Mouse (Mus musculus): ENCODE results near the gene Soga1.

Soga1 gene

GRCm38 (mm10) chr2:157078059-157078792 is 828 bp downstream of the Soga1 start:
- DNase-seq = no peak

DNA sequence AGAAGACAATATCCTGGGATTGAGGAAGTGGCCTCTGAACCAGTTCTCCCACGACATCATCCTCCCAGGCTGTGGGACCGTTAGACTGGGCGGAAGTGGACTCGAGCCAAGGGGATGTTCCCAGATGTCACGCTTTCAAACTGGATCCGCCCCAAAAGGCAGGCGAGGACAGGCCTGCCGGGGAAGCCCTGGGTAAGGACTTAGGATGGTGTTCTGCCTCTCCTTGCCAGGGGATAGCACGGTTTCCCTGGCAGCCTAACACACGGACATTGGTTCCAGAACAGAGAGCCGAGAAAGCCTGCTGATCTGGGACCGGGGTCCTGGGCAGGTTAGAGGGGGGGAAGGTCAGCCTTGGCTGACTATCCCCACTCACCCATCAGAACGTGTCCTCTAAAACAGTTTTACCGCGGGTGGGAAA is 1.4 kb downstream of the Soga1 start:
- peak; percentile 83 for DNase-seq

- DNase-seq = no peak
Measured at GRCm38 (mm10) chr2:157077160-157077559, 1.9 kb downstream of the Soga1 start.

- DNase-seq = no peak
Measured at GRCm38 (mm10) chr2:157076585-157076984, 2.5 kb downstream of the Soga1 start.

DNA sequence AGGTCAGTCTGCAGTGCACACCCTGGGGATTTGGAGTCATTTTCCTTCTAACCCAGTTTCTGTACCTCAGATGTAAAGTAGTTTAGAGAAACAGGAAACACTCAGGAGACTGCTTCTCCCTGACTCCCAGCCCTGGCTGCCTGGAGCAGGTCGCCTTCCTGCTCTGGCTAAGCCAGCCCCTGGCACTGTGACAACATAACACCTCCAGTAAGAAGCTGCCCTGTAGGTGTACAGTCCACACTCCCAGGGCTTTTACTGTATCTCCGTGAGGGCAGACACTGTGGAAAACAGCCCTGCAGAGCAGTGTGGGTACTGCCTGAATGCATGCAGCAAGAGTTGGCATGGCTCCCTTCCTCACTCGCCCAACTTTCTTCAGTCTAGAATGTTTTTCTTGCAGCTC is 3.4 kb downstream of the Soga1 start:
- DNase-seq = no peak

DNA sequence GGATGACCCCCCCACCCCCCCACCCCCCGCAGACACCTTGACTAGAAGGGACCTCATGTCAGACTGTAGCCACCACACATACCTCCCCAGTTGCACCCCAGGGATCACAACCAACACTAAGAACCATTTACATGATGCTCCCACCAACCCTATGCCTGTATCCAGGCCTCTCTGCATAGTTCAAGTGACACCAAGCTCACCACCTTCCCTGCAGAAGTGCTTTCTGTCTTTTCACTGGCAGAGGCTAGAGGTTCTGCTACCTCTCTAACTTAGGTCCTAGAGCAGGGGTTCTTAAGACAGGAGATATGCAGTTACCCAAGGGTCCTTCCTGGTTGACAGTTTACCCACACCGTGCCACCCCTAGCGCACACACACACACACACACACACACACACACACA is 3.8 kb downstream of the Soga1 start:
- no peak for DNase-seq

DNA sequence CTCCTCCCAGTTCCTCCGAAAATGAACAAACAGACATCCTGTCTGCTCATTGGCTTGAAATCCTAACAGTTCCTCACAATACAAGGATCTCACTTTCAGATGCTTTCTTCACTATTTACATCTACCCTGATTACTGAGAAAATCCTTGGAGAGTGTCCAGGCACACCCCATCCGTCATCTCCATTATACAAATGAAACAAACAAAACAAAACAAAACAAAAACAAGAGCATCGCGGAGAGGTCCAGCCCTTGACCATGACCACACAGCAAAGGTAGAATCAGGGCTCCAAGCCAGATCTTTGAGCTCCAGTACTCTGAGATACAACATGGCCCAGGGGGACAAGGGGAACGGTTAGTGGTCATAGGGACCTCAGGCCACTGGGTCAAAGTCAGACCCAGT is 4.3 kb downstream of the Soga1 start:
- no peak for DNase-seq

DNA sequence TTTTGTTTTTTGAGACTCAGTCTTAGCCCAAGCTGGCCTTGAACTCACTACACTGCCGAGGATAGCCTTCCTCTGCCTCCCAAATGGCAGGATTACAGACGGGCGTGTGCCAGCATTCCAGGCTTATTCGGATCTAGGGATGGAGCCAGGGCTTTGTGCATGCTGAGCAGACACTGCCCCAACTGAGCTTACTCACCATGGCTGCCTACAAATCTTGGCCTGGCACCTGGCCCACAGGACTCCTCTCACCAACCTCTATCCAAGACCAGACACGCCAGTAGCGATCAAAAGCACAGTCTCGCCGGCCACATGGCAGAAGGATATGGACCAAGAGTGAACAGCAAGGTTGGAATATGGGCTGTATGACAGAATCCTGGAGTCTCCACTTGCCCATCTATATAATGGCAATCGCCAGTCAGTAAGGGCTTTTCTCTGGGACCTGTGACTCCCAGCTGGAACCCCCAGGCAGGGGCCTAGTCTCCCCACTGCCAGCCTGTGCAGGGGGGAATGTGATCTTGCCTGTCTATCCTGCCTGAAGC is 4.8 kb downstream of the Soga1 start:
- DNase-seq = no peak

DNA sequence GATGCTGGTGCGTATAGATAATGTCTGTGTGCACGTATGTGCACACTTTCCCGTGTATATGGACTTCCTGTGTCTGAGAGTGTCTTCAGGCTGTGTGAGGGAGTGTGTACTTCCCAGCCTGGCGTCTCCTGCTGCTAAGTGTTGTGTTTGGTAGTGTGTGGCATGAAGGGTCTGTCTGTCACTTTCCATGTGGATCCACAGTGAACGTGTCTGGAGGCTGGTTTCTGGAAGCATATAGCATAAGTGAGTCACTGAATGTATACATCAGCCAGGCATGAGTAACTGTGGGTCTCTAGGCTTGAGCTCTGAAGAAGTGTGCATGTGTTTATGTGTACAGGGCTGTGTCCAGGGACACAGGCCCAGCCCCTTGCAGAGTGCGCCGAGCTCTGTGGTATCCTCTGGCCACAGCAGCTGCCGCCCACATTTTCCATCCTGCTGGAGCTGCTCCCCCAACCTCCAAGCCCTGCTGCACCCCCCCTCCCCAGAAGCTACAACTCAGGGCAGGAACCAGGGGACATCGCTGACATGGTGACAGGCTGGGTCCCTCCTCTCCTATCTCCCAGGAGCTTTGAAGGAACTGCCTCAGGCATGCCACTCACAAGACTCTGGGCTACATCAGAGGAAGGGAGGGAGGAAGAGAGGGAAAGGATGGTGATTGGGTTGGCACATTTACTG is 5.5 kb downstream of the Soga1 start:
- DNase-seq = no peak

DNA sequence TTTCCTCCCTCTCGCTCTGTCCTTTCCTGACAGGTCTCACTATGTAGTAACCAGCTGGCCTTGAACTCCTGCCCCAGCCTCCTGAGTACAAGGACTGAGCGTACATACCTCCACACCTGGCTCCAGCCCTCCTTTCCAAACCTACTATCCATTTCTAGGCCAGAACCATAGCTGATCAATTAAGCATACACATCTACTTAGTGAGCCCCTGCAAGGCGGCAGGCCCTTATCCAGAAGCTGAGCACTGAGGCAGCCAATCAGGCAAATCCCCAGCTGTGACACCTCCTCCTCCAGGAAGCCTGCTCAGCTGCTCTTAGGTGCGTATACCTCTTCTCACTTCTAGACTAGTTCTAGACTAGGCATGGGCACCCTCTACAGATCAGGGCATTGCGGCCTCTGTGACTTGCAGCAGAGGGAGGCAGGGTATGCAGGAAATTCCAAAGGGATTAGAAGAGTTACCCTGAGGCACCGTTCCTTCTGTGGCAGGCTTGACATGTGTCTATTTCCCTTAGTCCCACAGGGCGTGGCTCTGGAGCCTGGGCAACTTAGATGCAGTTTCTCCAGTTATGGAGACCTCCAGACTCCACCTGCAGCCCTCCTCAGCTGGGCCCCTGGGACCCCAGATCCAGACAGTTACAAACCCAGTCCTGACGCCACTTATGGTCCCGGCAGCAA is 6.6 kb downstream of the Soga1 start:
- no peak for DNase-seq

DNA sequence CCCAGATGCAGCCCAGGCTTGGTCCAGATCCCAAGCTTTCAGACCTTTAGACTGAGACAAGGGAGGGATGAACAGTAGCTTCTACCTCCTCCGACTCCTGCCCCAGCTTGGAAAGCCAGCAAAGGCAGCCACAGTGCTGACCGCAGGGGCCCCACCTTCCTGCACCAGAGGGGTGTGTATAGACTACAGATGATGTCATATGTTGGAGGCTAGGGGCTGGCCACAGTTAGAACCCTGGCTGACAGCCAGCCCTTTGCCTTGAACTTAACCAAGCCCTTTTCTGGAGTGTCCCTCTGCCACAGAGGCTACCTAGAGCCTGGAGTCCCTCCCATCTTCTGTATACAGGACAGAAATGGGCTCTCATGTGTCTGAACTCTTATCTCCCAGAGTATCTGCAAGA is 7.5 kb downstream of the Soga1 start:
- no peak for DNase-seq

GRCm38 (mm10) chr2:157070365-157070764 is 8.7 kb downstream of the Soga1 start:
- no peak for DNase-seq

DNA sequence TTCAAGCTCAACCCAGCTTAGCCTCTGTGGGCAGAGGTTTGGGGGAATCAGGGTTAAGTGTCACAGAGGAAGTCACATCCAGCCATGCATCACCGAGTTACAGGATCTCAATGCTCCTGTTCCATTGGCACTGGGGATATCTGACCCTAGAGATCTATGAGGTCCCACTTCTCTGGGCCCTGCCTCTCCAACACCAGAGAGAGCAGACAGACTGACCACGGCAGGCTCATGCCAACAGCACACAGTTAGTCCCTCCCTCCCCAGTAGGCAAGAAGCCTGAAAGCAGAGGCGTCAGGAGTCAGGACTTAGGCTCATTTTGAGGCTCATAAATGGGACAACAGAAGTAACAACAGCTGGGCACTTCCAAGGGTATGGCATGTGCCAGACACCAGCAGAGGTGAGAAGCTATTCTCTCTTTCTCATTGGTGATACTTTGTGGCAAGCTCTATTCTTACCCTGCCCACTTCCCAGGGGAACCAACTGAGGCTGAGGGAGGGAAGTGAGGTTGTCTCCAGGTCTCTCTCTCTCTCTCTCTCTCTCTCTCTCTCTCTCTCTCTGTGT is 9.2 kb downstream of the Soga1 start:
- DNase-seq = no peak

- no peak for DNase-seq
Measured at GRCm38 (mm10) chr2:157069355-157069735, 9.7 kb downstream of the Soga1 start.

DNA sequence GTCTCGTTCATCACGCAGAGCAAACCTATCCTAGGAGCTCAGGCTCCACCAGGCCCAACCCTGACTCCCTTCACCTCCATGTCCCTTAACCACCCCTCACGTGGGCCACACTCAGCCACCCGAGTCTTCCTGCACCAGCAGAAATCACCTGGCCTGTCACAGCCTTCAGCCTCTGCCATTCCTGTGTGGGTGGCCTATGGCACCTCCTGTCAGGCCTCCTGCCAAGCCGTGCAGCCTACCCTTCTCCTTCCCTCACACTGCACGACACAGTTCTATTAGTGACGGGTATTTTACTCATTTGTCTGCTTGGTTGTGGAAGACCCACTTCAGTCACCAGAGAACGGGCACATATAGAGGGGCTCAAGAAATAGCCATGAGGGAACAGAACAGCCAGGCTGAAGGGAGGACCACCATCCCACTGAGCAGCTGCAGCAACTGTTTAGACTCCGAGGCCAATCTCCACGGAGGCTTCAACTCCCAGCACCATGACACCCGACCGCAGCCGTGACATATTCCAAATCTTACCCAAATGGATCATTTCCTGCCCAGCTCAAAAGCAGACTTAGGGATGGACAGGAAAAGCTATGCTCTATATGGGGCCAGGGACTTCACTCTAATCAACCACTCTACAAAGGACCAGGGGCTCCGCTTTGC is 10.2 kb downstream of the Soga1 start:
- DNase-seq = no peak

- no peak for DNase-seq
Measured at GRCm38 (mm10) chr2:157066731-157067430, 12.2 kb downstream of the Soga1 start.

GRCm38 (mm10) chr2:157065879-157066226 is 13.2 kb downstream of the Soga1 start:
- DNase-seq = no peak

DNA sequence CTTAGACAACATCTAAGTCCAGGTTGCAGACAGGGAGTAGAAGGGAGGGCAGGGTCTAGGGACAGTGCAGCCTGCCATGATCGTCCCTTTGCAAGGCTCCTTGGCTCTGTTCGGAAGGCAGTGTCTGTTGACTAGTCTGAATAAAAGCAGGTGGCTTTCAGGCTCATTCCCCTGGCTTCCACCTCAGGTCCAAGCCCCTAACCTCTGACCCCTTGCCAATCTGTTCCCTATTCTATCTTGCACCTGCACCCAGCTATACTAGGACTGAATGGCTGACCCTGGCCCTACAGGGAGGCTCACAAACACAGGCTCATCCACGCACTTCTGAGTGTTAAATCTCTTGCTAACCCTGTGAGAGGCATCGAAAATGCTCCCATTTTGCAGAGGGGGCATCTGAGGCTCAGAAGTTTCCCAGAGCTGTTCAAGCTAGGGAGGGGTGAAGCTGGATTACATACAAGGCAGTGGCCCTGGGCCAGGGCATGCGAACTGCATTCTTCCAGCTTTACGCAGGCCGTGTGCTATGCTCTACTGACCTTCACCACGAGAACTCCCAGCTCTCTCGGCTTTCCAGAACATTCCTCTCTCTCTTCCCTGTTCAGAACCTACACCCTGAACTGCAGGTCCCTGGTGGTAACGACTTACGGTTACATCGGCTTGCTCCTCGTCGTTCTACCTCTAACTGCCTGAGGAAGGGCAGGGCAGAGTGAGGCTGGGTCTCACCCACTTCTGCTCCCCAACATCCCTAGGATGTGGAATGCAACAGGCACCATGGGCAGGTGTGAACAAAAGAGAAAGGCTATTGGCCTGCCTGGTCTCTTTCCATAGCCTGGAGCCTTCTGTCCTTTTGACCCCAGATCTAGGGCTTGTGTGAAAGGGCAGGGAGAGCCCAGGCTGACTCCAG is 13.8 kb downstream of the Soga1 start:
- peak; percentile 40 for DNase-seq

- no peak for DNase-seq
Measured at GRCm38 (mm10) chr2:157064136-157064535, 14.9 kb downstream of the Soga1 start.

DNA sequence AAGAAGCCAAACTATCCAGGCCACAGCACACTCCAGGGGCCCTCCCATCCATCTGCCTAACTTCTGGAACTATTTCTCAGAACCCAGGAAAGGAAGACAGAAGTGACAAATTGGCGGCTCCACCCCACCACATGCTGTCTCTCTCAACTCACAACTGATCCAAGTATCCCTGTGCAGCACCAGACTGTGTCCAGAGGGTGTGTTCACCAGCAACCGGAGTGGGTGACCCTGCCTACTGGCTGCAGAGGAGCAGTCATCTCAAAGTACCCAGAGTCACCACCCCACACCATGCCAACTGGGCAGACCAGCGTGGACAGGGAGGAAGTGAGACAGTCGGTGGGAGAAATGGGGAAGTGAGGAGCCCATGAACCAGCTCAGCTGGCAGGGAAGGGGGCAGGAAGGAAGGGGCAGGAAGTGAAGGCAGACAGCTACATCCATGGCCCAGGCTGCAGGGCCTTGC is 15.8 kb downstream of the Soga1 start:
- DNase-seq = no peak

All from kidney, adult 11 months (tissue).